Mouse (Mus musculus) left cerebral cortex, adult 2 months (tissue): Measurements from ENCODE around the gene Hdhd5. TPM values are rescaled to one million over a fixed set of nuclear protein-coding genes. Genes with fewer than 3 reads are reported as not detected.

ENCODE experiments used
- DNase-seq, 2 experiments: peaks; one replicate each; pipeline ENCODE4 v3.0.0; 2021 to 2022; ENCODE audit warnings: low spot score in 2 of 2, mixed read lengths in 1 of 2; ENCODE audit errors: extremely low spot score in 1 of 2
- H3K27ac ChIP-seq: fragments of 200-600 bp; 2 replicates; pipeline ENCODE4 v1.8.1; 2022
- H3K4me3 ChIP-seq: fragments of 200-600 bp; 2 replicates; pipeline ENCODE4 v1.8.1; 2022
- CTCF ChIP-seq: fragments of 200-600 bp; IDR thresholded peaks from 2 replicates; pipeline ENCODE4 v1.8.1; 2022; ENCODE audit warnings: antibody characterized with exemption, mild to moderate bottlenecking, moderate library complexity
- intact Hi-C: fragments of 180-260 bp; cut with DNase I; formaldehyde crosslinking; loops from one replicate; pipeline ENCODE4 v1.15.1; 2025
- long read RNA-seq, 2 experiments: library from polyadenylated mRNA; stranded (forward); transcript quantifications; one replicate each; pipeline ENCODE4 v2.0.0; 2021; ENCODE audit warnings: borderline mapping rate in 2 of 2
- total RNA-seq, 2 experiments: library from RNA; stranded (reverse); gene quantifications; 2 replicates each; pipeline ENCODE4 v1.2.3; 2021

The Hdhd5 gene
- 10 to 100 TPM; 35.2 to 41.0 TPM for total RNA-seq
- long read RNA-seq, experiment 1, partial matches to known transcripts = 6 of 24 reads
- long read RNA-seq, experiment 1, other reads (novel, unspliced or antisense) = 15 of 24 reads
- long read RNA-seq, experiment 2, partial matches to known transcripts = 2 of 21 reads
- long read RNA-seq, experiment 2, other reads (novel, unspliced or antisense) = 17 of 21 reads

GRCm38 (mm10) chr6:120531020-120531965, at the start of gene Hdhd5:
TSS of gene Hdhd5 (minus strand) at chr6:120531319.
- intact Hi-C loops = loop anchor here (2.0 kb wide), 1 partner anchor 36 kb away; no protein-coding TSS in a partner anchor
- TF ChIP-seq CTCF = no peak

GRCm38 (mm10) chr6:120580713-120581015, 49.5 kb upstream of the Hdhd5 start:
- no peak overlapping the region for H3K27ac ChIP-seq
- no peak for TF ChIP-seq CTCF
- DNase-seq = no peak
- 0 out of 2 replicates have a peak overlapping the region, but pooled peaks have one; percentile 2 for H3K4me3 ChIP-seq
- intact Hi-C loops = no loop called here

More at GRCm38 (mm10) chr6:120531020-120531965, at the start of gene Hdhd5:
- peak; percentile 94 to 95 for DNase-seq
- H3K27ac ChIP-seq = peak within 1 kb of the TSS; percentile 89
- H3K4me3 ChIP-seq = peak within 1 kb of the TSS; percentile 94

- intact Hi-C loops = no loop called here
- peak; percentile 28 to 51 for DNase-seq
- TF ChIP-seq CTCF = peak; percentile 43
- H3K4me3 ChIP-seq = peak overlapping the region; percentile 46
- 0 out of 2 replicates have a peak overlapping the region, but pooled peaks have one; percentile 40 for H3K27ac ChIP-seq
These were observed 49.0 kb upstream of the Hdhd5 start for GRCm38 (mm10) chr6:120579831-120580712.

GRCm38 (mm10) chr6:120579110-120579830, 48.2 kb upstream of the Hdhd5 start:
- Histone ChIP-seq H3K27ac (no peak overlapping the region), H3K4me3 (peak overlapping the region; percentile 46)
- intact Hi-C loops = no loop called here
- DNase-seq = no peak
- no peak for TF ChIP-seq CTCF

GRCm38 (mm10) chr6:120578471-120578870, 47.4 kb upstream of the Hdhd5 start:
- no peak for TF ChIP-seq CTCF
- Histone ChIP-seq H3K27ac (no peak overlapping the region), H3K4me3 (no peak overlapping the region)
- no peak for DNase-seq
- intact Hi-C loops = no loop called here

GRCm38 (mm10) chr6:120572372-120572771, 41.3 kb upstream of the Hdhd5 start:
- Histone ChIP-seq H3K4me3 (no peak overlapping the region), H3K27ac (no peak overlapping the region)
- no peak for DNase-seq
- intact Hi-C loops = no loop called here
- no peak for TF ChIP-seq CTCF

GRCm38 (mm10) chr6:120568257-120568656, 37.1 kb upstream of the Hdhd5 start:
- Histone ChIP-seq H3K4me3 (no peak overlapping the region), H3K27ac (no peak overlapping the region)
- DNase-seq = no peak
- intact Hi-C loops = no loop called here
- no peak for TF ChIP-seq CTCF

- no peak for TF ChIP-seq CTCF
- no peak overlapping the region for H3K27ac ChIP-seq
- DNase-seq = no peak
- no peak overlapping the region for H3K4me3 ChIP-seq
- intact Hi-C loops = no loop called here
These were observed 36.1 kb upstream of the Hdhd5 start for GRCm38 (mm10) chr6:120566911-120567909.

GRCm38 (mm10) chr6:120556641-120557040, 25.5 kb upstream of the Hdhd5 start:
- DNase-seq = no peak
- H3K4me3 ChIP-seq = no peak overlapping the region
- intact Hi-C loops = no loop called here
- no peak overlapping the region for H3K27ac ChIP-seq
- TF ChIP-seq CTCF = no peak

- Histone ChIP-seq H3K27ac (no peak overlapping the region), H3K4me3 (no peak overlapping the region)
- no peak for DNase-seq
- no peak for TF ChIP-seq CTCF
- intact Hi-C loops = no loop called here
These were observed 25.0 kb upstream of the Hdhd5 start for GRCm38 (mm10) chr6:120555983-120556567.
